In the genomic region with DNA sequence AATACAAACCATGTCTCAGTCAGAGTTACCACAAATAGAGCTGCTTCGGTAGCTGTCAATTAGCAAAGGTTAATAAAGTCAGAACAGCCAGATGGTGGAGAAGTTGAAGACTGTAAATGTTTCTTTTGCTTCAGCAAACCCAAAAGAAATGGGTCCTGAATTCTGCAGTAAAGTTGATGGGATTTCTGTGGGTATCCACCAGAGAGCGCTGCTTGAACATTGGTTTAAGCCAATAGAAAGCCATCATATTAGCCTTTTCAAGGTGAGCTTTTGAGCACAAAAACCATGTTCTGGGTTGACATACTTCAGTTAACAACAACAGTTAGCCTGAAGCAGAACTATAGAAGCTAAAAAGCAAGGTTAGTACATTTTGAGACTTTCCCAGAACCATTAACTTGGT, we compare ENCODE assay signal across 14 mouse cellular contexts. TPM values are rescaled to one million over a fixed set of nuclear protein-coding genes. Genes with fewer than 3 reads are reported as not detected.
DNase-seq lines count a peak whose midpoint lies in the region; ATAC-seq and TF ChIP-seq lines count a peak whose summit lies in the region.
"Had no signal": no experiment of that assay in that cellular context is flagged by ENCODE, and none has a peak within 500 bp of the region (broad histone marks: within the 10 kb centered on the region; RNA-seq: fewer than 3 reads in every experiment).

No protein-coding gene starts in this region.

- ATAC-seq in heart, postnatal 0 days (ENCODE audit: insufficient read depth, low read depth): no peak
- ATAC-seq in midbrain, embryonic 14.5 days (ENCODE audit: low FRiP score, low TSS enrichment): no peak
- no peak for ATAC-seq in midbrain, embryonic 16.5 days
- ATAC-seq in Patski: no peak
- ATAC-seq in stomach, postnatal 0 days (ENCODE audit: low FRiP score, low TSS enrichment): no peak
- ATAC-seq: intestine, embryonic 15.5 days; midbrain, embryonic 15.5 days had no signal

- no peak overlapping the region for H3K9ac ChIP-seq in heart, postnatal 0 days (replicated peaks; ENCODE audit: low read depth, low read length)
- H3K9ac ChIP-seq in midbrain, embryonic 14.5 days (replicated peaks; ENCODE audit: low read length): no peak overlapping the region
- H3K9ac ChIP-seq in midbrain, embryonic 16.5 days (ENCODE audit: low read depth, low read length): no peak overlapping the region
- no peak overlapping the region for H3K9ac ChIP-seq in stomach, postnatal 0 days (ENCODE audit: low read length)
- H3K9ac ChIP-seq: forebrain, embryonic 12.5 days; intestine, embryonic 15.5 days; limb, embryonic 13.5 days; midbrain, embryonic 15.5 days had no signal

- H3K4me2 ChIP-seq in heart, postnatal 0 days (ENCODE audit: low read depth, low read length): no peak overlapping the region
- H3K4me2 ChIP-seq in midbrain, embryonic 14.5 days (ENCODE audit: low read length): no peak overlapping the region
- H3K4me2 ChIP-seq in midbrain, embryonic 16.5 days (ENCODE audit: low read length): no peak overlapping the region
- H3K4me2 ChIP-seq in stomach, postnatal 0 days (replicated peaks; ENCODE audit: low read depth): no peak overlapping the region
- H3K4me2 ChIP-seq: forebrain, embryonic 12.5 days; intestine, embryonic 15.5 days; limb, embryonic 13.5 days; midbrain, embryonic 15.5 days had no signal

- no peak for DNase-seq in heart, postnatal 0 days (ENCODE audit: low spot score)
- no peak for DNase-seq in heart, postnatal 4 days
- peak; percentile 54 for DNase-seq in midbrain, embryonic 14.5 days
- DNase-seq in Patski (ENCODE audit: low read depth, low spot score): no peak
- no peak for DNase-seq in stomach, postnatal 0 days (ENCODE audit: low spot score)
- DNase-seq in urinary bladder, postnatal 10 days (ENCODE audit: low spot score): no peak
- DNase-seq: lung, postnatal 36 days; right cerebral cortex, postnatal 14 days had no signal

- no peak overlapping the region for H3K27ac ChIP-seq in heart, postnatal 0 days (ENCODE audit: low read depth)
- no peak overlapping the region for H3K27ac ChIP-seq in midbrain, embryonic 14.5 days (replicated peaks; ENCODE audit: low read depth, low read length)
- no peak overlapping the region for H3K27ac ChIP-seq in midbrain, embryonic 16.5 days (ENCODE audit: low read length)
- no peak overlapping the region for H3K27ac ChIP-seq in stomach, postnatal 0 days (replicated peaks)
- H3K27ac ChIP-seq: forebrain, embryonic 12.5 days; intestine, embryonic 15.5 days; limb, embryonic 13.5 days; midbrain, embryonic 15.5 days had no signal

- POLR2A ChIA-PET in Patski (lab: Charles Lee): interaction anchor here (0.7 kb wide), 1 partner anchor 673 kb away, joined by 4 read pairs; no protein-coding TSS in a partner anchor

- peak; percentile 3; the same call in 1 of the 2 replicates for TF ChIP-seq CTCF in heart, postnatal 0 days (IDR thresholded peaks at IDR 0.05; ENCODE audit: low read depth)
- peak; percentile 48 for TF ChIP-seq CTCF in Patski (IDR thresholded peaks at IDR 0.05)
- TF ChIP-seq CTCF in stomach, postnatal 0 days (IDR thresholded peaks at IDR 0.05; ENCODE audit: low read depth): peak; percentile 38

- in situ Hi-C loops in Patski (cut with MboI; ENCODE audit: low pct_unique_long_range_greater_than_20kb): no loop called here

- no peak overlapping the region for H3K4me3 ChIP-seq in heart, postnatal 0 days (ENCODE audit: low read depth, low read length)
- H3K4me3 ChIP-seq in midbrain, embryonic 14.5 days (replicated peaks; ENCODE audit: low read depth, low read length): no peak overlapping the region
- H3K4me3 ChIP-seq in midbrain, embryonic 16.5 days (ENCODE audit: low read depth, low read length): no peak overlapping the region
- H3K4me3 ChIP-seq in stomach, postnatal 0 days (ENCODE audit: low read depth, low read length): no peak overlapping the region
- H3K4me3 ChIP-seq: forebrain, embryonic 12.5 days; intestine, embryonic 15.5 days; limb, embryonic 13.5 days; midbrain, embryonic 15.5 days had no signal

- WGBS in heart, postnatal 0 days: 60% methylated on average over 2 of the region's 2 CpGs
- WGBS in midbrain, embryonic 14.5 days: 64% methylated on average over 2 of the region's 2 CpGs
- WGBS in midbrain, embryonic 16.5 days: 59% methylated on average over 2 of the region's 2 CpGs
- 47% methylated on average over 2 of the region's 2 CpGs for WGBS in stomach, postnatal 0 days

- H3K36me3 ChIP-seq in heart, postnatal 0 days (replicated peaks; ENCODE audit: control insufficient read depth, insufficient read depth, low read length): no peaks in the 10 kb centered on the region
- H3K36me3 ChIP-seq in midbrain, embryonic 14.5 days (ENCODE audit: control insufficient read depth, insufficient read depth, low read length): no peaks in the 10 kb centered on the region
- no peaks in the 10 kb centered on the region for H3K36me3 ChIP-seq in midbrain, embryonic 16.5 days (ENCODE audit: control insufficient read depth, insufficient read depth, low read length)
- no peaks in the 10 kb centered on the region for H3K36me3 ChIP-seq in stomach, postnatal 0 days (ENCODE audit: control insufficient read depth, insufficient read depth, low read length)
- H3K36me3 ChIP-seq: forebrain, embryonic 12.5 days; G1E; intestine, embryonic 15.5 days; limb, embryonic 13.5 days; midbrain, embryonic 15.5 days had no signal

- CTCF ChIA-PET in Patski (lab: Charles Lee): interaction anchor here (1.4 to 1.5 kb wide), 2 partner anchors 28 to 640 kb away, joined by 4 to 5 read pairs; no protein-coding TSS in a partner anchor

- no peaks in the 10 kb centered on the region for H3K9me3 ChIP-seq in heart, postnatal 0 days (replicated peaks; ENCODE audit: control insufficient read depth, low read length)
- H3K9me3 ChIP-seq in midbrain, embryonic 14.5 days (ENCODE audit: control insufficient read depth, low read length): no peaks in the 10 kb centered on the region
- H3K9me3 ChIP-seq in midbrain, embryonic 16.5 days (replicated peaks; ENCODE audit: control insufficient read depth, low read length, poor library complexity, severe bottlenecking): no peaks in the 10 kb centered on the region
- no peaks in the 10 kb centered on the region for H3K9me3 ChIP-seq in stomach, postnatal 0 days (ENCODE audit: control insufficient read depth, low read length)
- H3K9me3 ChIP-seq: forebrain, embryonic 12.5 days; G1E; intestine, embryonic 15.5 days; limb, embryonic 13.5 days; midbrain, embryonic 15.5 days had no signal

- H3K4me1 ChIP-seq in heart, postnatal 0 days (ENCODE audit: control insufficient read depth, insufficient read depth): 0 out of 2 replicates have a peak, but pooled peaks cover 12% of the 10 kb centered on the region
- no peaks in the 10 kb centered on the region for H3K4me1 ChIP-seq in midbrain, embryonic 14.5 days (ENCODE audit: control insufficient read depth, insufficient read depth, low read length)
- H3K4me1 ChIP-seq in midbrain, embryonic 16.5 days (ENCODE audit: control insufficient read depth, insufficient read depth, low read length): no peaks in the 10 kb centered on the region
- H3K4me1 ChIP-seq in stomach, postnatal 0 days (replicated peaks; ENCODE audit: control insufficient read depth, insufficient read depth): no peaks in the 10 kb centered on the region
- H3K4me1 ChIP-seq: forebrain, embryonic 12.5 days; intestine, embryonic 15.5 days; limb, embryonic 13.5 days; midbrain, embryonic 15.5 days had no signal

- TF ChIP-seq EP300 in heart, postnatal 0 days (IDR thresholded peaks at IDR 0.05; ENCODE audit: low read depth): no peak
- no peak for TF ChIP-seq EP300 in stomach, postnatal 0 days (optimal IDR thresholded peaks at IDR 0.05)

- no peaks in the 10 kb centered on the region for H3K27me3 ChIP-seq in heart, postnatal 0 days (ENCODE audit: control insufficient read depth, insufficient read depth, low read length)
- H3K27me3 ChIP-seq in midbrain, embryonic 14.5 days (ENCODE audit: control insufficient read depth, insufficient read depth, low read length): no peaks in the 10 kb centered on the region
- H3K27me3 ChIP-seq in midbrain, embryonic 16.5 days (ENCODE audit: control insufficient read depth, insufficient read depth, low read depth, low read length): no peaks in the 10 kb centered on the region
- H3K27me3 ChIP-seq in Patski: peaks cover 11% of the 10 kb centered on the region
- H3K27me3 ChIP-seq in stomach, postnatal 0 days (ENCODE audit: control insufficient read depth, insufficient read depth, low read length): no peaks in the 10 kb centered on the region
- H3K27me3 ChIP-seq: forebrain, embryonic 12.5 days; intestine, embryonic 15.5 days; limb, embryonic 13.5 days; midbrain, embryonic 15.5 days had no signal

RNA-seq across cellular contexts. Expression of a gene that starts 34.3 kb away (rescaled TPM):
- 13.3 and 24.0 TPM in 2 replicates for total RNA-seq in heart, postnatal 0 days (2014; rRNA removed; ENCODE audit: low replicate concordance)
- 21.1 and 21.7 TPM in 2 replicates for polyA plus RNA-seq in heart, postnatal 0 days (2015; fragmentation: Nextera tagmentation; extraction: Ambion mirVana)
- total RNA-seq in heart, postnatal 4 days (2021): 10 to 100 TPM; 10.2 to 11.9 TPM
- 35.8 and 41.6 TPM in 2 replicates for polyA plus RNA-seq in midbrain, embryonic 14.5 days (2014; fragmentation: Nextera tagmentation; extraction: Ambion mirVana)
- 34.2 and 39.3 TPM in 2 replicates for polyA plus RNA-seq in midbrain, embryonic 16.5 days (2015; fragmentation: Nextera tagmentation; extraction: Ambion mirVana)
- polyA plus RNA-seq in Patski (2021): 16.3 TPM
- polyA plus RNA-seq in stomach, postnatal 0 days (2015; fragmentation: Nextera tagmentation; extraction: Ambion mirVana): 21.2 and 21.6 TPM in 2 replicates
